Mouse (Mus musculus) megakaryocyte progenitor cell, adult 5-6 weeks (primary cell): Measurements from ENCODE around the gene Cbx4. TPM values are rescaled to one million over a fixed set of nuclear protein-coding genes. Genes with fewer than 3 reads are reported as not detected.

Experiments
- ATAC-seq: replicated peaks from 2 replicates; pipeline ENCODE4 v1.8.0; 2016; ENCODE audit warnings: mild to moderate bottlenecking, moderate TSS enrichment, inconsistent platforms; ENCODE audit not compliant: poor library complexity
- total RNA-seq, 2 experiments: library from RNA; stranded (forward) in 1 of 2; stranded (reverse) in 1 of 2; fragments of 157-497, 149-512 nt in 1 of 2; fragments of 200-1000 nt in 1 of 2; gene quantifications; 2 replicates each; pipeline versions ENCODE4 v1.2.3 to v1.2.4; 2015 to 2017

Cbx4 gene
- total RNA-seq, 2 experiments from 2014 or later = 19.9 to 24.8 TPM

- ATAC-seq = peak; percentile 49
These were observed 27.7 kb downstream of the Cbx4 start for GRCm38 (mm10) chr11:119058041-119058995.

GRCm38 (mm10) chr11:119057291-119057690, 28.7 kb downstream of the Cbx4 start:
- no peak for ATAC-seq

DNA sequence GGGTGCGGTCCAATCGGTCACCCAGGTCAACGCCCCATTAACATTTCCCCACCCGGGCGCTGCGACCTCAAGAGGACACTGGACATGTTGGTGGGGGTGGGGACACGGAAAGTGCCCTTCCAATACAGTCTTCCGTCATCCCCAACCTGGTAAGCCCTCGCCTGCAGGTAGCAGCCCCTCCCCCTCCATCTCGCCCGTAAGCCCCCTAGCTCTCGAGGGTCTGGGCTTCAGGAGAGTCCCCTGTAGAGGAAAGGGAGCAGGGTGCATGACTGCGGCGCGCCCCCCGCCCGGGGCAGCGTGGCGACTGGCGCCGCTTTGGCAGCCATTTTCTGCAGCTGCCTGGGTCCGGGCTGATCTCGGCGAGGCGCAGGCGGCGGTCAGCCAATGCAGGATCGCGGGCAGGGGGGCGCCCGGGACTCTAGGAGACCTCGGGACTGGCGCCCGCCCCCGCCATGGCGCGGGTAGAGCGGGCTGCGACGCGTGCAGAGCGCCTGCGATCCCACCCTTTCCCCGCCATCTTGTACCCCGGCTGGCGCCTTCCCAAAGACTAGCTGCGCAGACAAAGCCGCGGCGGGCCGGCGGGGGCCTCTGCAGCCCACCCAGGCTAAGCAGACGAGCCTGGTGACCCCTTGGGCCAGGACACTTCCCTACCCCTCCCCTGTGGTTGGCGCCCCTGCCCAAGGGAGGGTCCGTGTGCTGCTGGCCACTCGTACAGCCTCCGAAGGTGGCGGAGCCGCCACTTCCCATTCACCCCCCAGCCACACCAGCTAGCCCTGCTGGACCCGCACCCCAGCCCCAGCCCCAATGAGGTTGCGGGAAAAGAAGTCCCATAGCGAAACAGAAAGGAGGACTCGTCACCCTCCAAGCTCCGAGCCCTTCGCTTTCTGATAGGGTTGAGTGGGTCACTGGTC, 29.5 kb downstream of the Cbx4 start:
- ATAC-seq = 0 out of 2 replicates have a peak, but pooled peaks have one; percentile 2

- no peak for ATAC-seq
These were observed 30.4 kb downstream of the Cbx4 start for GRCm38 (mm10) chr11:119055571-119056131.

- ATAC-seq = no peak
These were observed 31.4 kb downstream of the Cbx4 start for GRCm38 (mm10) chr11:119054351-119055345.

GRCm38 (mm10) chr11:119053738-119054350, 32.2 kb downstream of the Cbx4 start:
- no peak for ATAC-seq

- ATAC-seq = peak; percentile 70
These were observed 32.8 kb downstream of the Cbx4 start for GRCm38 (mm10) chr11:119053257-119053670.

GRCm38 (mm10) chr11:119052661-119053256, 33.3 kb downstream of the Cbx4 start:
- ATAC-seq = no peak

DNA sequence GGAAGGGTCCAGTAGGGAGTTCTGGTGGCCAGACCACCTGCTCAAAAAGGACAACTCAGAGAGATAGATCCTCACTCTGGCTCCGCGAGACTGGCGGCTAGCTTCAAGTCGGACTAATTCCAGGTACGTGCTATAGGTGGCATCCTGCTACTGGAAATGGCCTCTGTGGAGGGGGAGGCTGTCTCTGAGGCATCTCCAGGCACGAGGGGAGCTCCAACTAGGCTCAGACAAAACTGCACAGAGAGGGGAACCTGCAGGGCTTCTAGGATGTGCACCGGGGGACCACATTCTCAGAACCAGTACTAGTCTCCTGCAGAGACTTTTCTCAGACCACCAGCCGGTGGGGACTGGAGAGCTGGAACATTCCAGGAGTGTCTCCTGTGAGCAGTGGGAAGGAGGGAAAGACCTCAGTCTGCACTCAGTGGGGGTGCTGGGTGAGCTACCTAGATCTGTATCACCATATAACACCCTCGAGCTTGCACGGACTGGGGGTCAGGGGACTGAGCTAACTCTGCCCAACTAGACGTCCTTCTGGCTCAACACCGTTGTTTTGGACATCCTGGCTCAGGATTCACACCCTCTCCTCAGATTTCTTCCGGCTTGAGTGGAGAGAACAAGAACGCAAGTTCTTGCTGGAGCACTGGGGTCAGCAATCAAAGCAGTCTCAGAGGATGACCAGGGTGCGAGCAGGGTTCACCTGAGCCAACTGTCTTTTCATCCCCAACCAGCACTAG, 33.9 kb downstream of the Cbx4 start:
- ATAC-seq = peak; percentile 19; the same call in 1 of the 2 replicates

DNA sequence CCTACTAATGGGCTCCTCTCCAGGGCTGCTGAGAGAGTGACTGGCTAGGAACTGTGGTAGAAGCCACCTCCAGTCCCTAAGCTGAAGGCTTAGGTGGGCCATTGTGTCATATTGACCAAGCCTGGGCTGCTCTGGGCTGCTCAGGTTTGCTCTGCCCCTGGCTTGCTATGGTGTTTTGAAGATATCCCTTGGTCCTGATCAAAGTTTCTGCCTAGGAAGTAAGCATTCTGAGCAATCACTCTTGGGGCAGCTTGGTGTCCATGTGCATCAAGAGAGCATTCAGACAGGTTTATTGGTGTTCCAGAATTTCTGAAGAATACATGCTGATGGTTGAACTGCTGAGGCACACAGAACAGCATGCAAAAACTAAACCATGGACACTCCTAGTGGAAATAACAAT, 34.6 kb downstream of the Cbx4 start:
- no peak for ATAC-seq

DNA sequence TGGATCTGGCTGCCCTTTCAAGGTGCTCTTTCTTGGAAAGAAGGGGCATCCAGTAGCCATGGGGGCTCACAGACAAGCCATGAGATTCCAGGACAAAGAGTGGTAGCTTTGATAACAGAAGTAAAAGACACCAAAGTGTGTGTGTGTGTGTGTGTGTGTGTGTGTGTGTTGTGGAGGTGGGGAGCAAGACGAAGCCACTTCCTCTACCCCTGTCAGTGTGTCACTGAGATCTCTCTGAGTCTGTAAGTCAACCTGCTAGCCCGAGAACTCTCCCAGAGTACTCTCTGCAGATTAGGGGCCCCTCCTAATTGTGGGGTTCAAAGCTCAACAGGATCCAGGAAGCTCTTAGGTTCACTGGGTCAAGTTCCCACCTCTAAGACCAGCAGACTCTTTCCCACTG, 35.7 kb downstream of the Cbx4 start:
- ATAC-seq = no peak

DNA sequence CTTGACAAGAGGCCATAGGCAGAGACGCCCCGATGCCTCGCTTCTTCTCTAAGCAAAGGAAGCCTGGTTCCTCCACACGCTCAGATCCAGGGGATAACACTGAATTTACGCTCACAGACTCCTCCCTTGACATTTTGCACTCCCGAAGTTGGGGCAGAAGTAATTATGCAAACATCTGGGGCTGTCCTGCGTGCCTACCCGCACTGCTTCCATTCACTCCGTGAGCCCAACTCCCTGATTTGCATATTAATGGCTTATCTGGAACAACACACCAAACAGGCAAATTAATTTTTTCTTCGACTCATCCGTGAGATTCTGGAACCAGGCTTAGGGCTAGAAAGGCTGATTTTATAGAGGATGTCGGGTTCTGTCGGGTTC, 37.9 kb downstream of the Cbx4 start:
- ATAC-seq = no peak

- no peak for ATAC-seq
These were observed 38.5 kb downstream of the Cbx4 start for GRCm38 (mm10) chr11:119047261-119048132.

- 0 out of 2 replicates have a peak, but pooled peaks have one; percentile 4 for ATAC-seq
These were observed 39.3 kb downstream of the Cbx4 start for GRCm38 (mm10) chr11:119046601-119047245.

GRCm38 (mm10) chr11:119044551-119045337, 41.3 kb downstream of the Cbx4 start:
- no peak for ATAC-seq
